Mouse (Mus musculus) forebrain, embryonic 14.5 days (tissue): Measurements from ENCODE around the gene Pkd1l2. TPM values are rescaled to one million over a fixed set of nuclear protein-coding genes. Genes with fewer than 3 reads are reported as not detected.

Source experiments
- ATAC-seq: fragments of 200-750 bp; cut with Nextera tagmentation; 2 replicates; pipeline ENCODE4 v1.8.0; 2017; ENCODE audit warnings: mild to moderate bottlenecking, moderate library complexity
- DNase-seq: peaks from one replicate; pipeline ENCODE4 v3.0.0-alpha.2; 2015; ENCODE audit warnings: low spot score
- H3K27ac ChIP-seq: fragments of 300-500 bp; sonication (generic); 2 replicates; pipeline ENCODE4 v1.5.1; 2014; ENCODE audit warnings: low read depth, mild to moderate bottlenecking, control low read depth, low read length, moderate library complexity
- H3K27me3 ChIP-seq: fragments of 300-500 bp; sonication (generic); replicated peaks from 2 replicates; pipeline ENCODE4 v1.6.1; 2014; ENCODE audit warnings: low read length, control low read depth, mixed read lengths; ENCODE audit not compliant: control insufficient read depth, insufficient read depth
- H3K36me3 ChIP-seq: fragments of 300-500 bp; sonication (generic); 2 replicates; pipeline ENCODE4 v1.6.1; 2014; ENCODE audit warnings: low read length, control low read depth; ENCODE audit not compliant: control insufficient read depth, insufficient read depth
- H3K4me1 ChIP-seq: fragments of 300-500 bp; sonication (generic); 2 replicates; pipeline ENCODE4 v1.6.1; 2014; ENCODE audit warnings: antibody characterized with exemption, low read length, control low read depth; ENCODE audit not compliant: control insufficient read depth, insufficient read depth
- H3K4me2 ChIP-seq: fragments of 300-500 bp; sonication (generic); 2 replicates; pipeline ENCODE4 v1.6.1; 2014; ENCODE audit warnings: mild to moderate bottlenecking, control low read depth, low read length
- H3K4me3 ChIP-seq: fragments of 300-500 bp; sonication (generic); 2 replicates; pipeline ENCODE4 v1.5.1; 2014; ENCODE audit warnings: low read depth, low read length, control low read depth
- H3K9ac ChIP-seq: fragments of 300-500 bp; sonication (generic); 2 replicates; pipeline ENCODE4 v1.6.1; 2014; ENCODE audit warnings: mild to moderate bottlenecking, low read length, control low read depth, moderate library complexity
- H3K9me3 ChIP-seq: fragments of 300-500 bp; sonication (generic); replicated peaks from 2 replicates; pipeline ENCODE4 v1.6.1; 2016; ENCODE audit warnings: low read length, control low read depth, mixed read lengths; ENCODE audit not compliant: control insufficient read depth
- WGBS: fragments of 180-500 bp; shearing (Covaris S2); extraction: QIAGEN DNeasy Blood & Tissue Kit; methylation state at CpG from one replicate; pipeline ENCODE4 v1.1.7; 2014; 5-methylcytosine and 5-hydroxymethylcytosine counted together
- polyA plus RNA-seq: library from polyadenylated mRNA; unstranded; fragments of >200 nt; fragmentation: Nextera tagmentation; extraction: Ambion mirVana; gene quantifications from 2 replicates; pipeline ENCODE4 v1.2.1, GENCODE M21; 2014

The Pkd1l2 gene
- polyA plus RNA-seq, 1 experiment from 2014 or later = not detected

- DNase-seq (no peak), ATAC-seq (no peak)
- no peak overlapping the region for H3K4me2 ChIP-seq
- H3K27me3 ChIP-seq = no peaks in the 10 kb centered on the region
- no peak overlapping the region for H3K27ac ChIP-seq
- H3K4me1 ChIP-seq = peaks cover 8% of the 10 kb centered on the region
- no peak overlapping the region for H3K4me3 ChIP-seq
- 88% methylated on average over 6 of the region's 6 CpGs for WGBS
- no peaks in the 10 kb centered on the region for H3K9me3 ChIP-seq
- 0 out of 2 replicates have a peak, but pooled peaks cover 7% of the 10 kb centered on the region for H3K36me3 ChIP-seq
- H3K9ac ChIP-seq = no peak overlapping the region
Observed at GRCm38 (mm10) chr8:116946851-116947250, 135.4 kb downstream of the Pkd1l2 start.

GRCm38 (mm10) chr8:116946268-116946838 is 135.9 kb downstream of the Pkd1l2 start:
- Histone ChIP-seq H3K4me3 (no peak overlapping the region), H3K9me3 (no peaks in the 10 kb centered on the region), H3K27me3 (no peaks in the 10 kb centered on the region), H3K27ac (no peak overlapping the region), H3K4me1 (peaks cover 8% of the 10 kb centered on the region), H3K36me3 (0 out of 2 replicates have a peak, but pooled peaks cover 7% of the 10 kb centered on the region), H3K9ac (no peak overlapping the region), H3K4me2 (no peak overlapping the region)
- no peak for ATAC-seq
- 83% methylated on average over 21 of the region's 21 CpGs for WGBS
- DNase-seq = no peak

Other genes starting within 250 kb of the Pkd1l2 start
- 43.1 and 52.6 TPM in 2 replicates for gene Cmc2, start 161.0 kb downstream of the Pkd1l2 start, polyA plus RNA-seq
- gene Cenpn, start 160.7 kb downstream of the Pkd1l2 start, polyA plus RNA-seq = 18.5 and 23.7 TPM in 2 replicates
- 16.4 and 16.9 TPM in 2 replicates for gene Atmin, start 139.1 kb downstream of the Pkd1l2 start, polyA plus RNA-seq
- 3.9 TPM in 2 replicates for gene 1700030J22Rik, start 103.5 kb downstream of the Pkd1l2 start, polyA plus RNA-seq
- 85.8 and 112 TPM in 2 replicates for gene Gcsh, start 88.9 kb downstream of the Pkd1l2 start, polyA plus RNA-seq
- 0.12 TPM in 1 of 2 replicates, not detected in the other for gene Bco1, start 13.4 kb upstream of the Pkd1l2 start, polyA plus RNA-seq
- 3.3 and 4.4 TPM in 2 replicates for gene Gan, start 75.7 kb upstream of the Pkd1l2 start, polyA plus RNA-seq
- gene Cmip, start 174.6 kb upstream of the Pkd1l2 start, polyA plus RNA-seq = 57.4 and 69.6 TPM in 2 replicates